Mouse (Mus musculus) T-helper 2 cell (primary cell): ENCODE results near the gene Fermt2.

Experiments used
- in situ Hi-C: fragments of 300-600 bp; cut with MboI, MseI; formaldehyde crosslinking; loops from one replicate; pipeline ENCODE4 v1.15.1; 2025; ENCODE audit warnings: high pct_unique_total_duplicates

Gene Fermt2

DNA sequence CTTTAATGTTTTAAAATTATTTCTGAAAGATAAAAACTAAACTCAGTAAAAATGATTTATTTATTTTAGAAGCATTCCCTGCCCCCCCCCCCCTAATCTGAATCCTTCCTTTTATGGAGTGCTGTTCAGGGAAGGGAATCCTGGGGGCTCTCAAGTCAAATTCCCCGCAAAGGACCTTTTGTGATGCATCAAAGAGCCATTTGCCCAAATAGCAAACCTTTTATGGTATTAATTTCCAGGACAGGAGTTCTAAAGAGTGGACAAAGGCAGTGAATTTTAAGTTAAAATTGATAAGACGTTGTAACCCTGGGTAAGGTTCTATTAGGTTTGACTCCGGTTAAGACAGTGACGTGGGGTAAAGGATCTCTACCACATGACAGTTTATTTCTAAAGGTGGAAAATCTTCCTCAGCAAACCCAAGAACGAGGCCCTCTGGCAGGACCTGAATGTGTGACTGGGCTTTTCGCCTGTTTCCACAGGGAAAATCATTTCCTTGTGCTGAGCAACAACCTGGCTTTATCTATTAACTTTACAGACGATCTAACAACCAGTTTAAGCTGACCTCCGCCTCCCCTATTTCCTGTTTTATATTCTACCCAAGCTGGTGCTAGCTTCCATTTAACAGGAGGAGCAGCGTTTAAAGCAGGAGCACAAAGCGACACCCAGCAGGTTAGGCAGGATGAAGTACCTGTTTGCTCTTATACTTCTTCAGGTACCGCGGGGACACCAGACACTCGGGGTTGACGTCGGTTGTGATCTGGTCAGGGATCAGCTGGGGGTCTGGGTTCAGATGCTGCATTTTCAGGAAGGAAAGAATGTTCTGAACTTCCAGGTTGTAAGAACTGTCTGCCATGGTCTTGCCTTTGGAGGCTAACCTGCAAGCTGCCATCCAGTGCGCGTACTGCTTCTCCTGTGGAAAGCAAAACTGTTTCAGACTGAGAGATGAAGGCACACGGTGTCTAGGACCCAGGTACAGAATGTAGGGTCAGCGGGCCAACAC lies 65.6 kb downstream of the Fermt2 start:
- in situ Hi-C loops: no loop called here

DNA sequence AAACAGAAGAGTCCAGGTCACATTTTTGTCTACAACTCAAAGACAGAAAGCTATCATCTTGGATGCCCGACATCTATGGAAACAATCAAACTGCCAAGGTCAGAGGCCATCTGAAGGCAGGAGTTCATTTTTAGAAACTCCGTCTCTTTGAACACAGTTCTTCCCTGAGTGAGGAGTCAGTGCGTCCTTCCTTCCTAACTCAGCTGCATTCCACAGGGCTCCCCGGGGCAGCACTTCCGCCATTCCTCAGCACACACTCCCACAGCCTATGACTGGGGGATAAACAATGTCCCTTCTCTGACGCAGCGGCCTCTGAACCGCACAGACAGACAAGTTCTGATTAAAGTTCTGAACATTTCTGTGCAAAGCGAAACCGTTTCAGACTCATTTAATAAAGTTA lies 66.3 kb downstream of the Fermt2 start:
- in situ Hi-C loops: no loop called here

DNA sequence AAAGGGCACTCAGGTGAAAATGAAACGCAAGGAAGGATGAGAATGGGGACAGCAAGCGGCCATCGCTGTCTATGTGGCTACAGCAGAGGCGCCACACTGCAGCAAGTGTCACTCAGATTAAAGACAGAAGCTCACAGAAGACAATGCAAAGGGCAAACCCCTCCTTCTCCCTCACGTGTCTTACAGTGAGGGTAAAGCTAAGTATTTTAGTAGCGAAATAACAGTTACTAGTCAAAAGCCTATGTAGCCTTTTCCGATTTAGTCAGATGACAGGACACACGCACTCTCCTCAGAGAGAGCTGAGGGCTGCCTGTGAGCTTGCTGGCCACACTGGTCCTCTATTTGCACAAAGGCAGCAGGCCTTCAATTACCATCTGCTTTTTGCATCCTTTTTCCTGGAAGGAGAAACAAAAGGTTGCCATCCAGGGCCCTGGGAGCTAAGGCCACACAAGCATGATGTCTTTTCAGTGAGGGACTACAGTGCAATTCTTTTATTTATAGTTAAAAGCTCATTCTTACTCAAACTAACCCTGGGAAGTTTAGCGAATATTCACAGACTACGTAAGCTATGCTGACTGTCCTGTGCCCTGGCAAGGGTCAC lies 66.9 kb downstream of the Fermt2 start:
- in situ Hi-C loops: no loop called here

DNA sequence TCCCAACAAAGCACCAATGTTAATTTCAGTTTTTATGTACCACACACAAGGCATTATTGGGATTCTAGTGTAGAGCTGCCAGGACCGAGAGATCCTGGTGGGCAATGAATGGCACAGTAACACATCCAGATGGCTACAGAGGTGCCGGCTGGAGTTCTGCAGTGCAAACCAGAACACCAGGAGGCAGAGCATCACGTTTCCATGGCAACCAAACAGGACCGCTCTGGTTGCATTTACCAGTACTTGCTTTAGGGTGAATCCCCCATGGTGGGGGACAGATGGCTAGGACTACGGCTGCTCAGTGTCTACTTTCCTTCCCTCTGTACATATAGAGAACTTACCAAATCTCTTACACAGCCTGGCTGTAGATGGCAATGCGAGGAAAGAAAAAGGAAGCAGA lies 67.5 kb downstream of the Fermt2 start:
- in situ Hi-C loops: no loop called here

DNA sequence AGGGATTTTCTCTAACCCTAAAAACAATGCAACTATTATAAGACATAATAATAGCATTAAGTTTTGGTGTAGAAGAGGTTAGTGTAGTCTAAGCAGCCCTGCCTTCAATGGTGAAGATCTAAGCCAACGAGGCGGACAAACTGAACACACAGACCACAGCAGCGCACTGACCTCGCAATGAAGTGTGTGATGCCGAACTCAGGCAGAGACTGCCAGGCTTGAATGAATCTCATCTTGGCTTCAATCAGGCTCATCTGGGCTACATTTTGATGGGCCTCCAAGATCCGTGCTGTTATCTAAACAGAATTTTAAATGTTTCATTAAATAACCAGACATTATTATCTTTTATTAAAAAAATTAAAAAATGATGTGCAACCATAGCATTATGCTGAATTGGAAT lies 68.0 kb downstream of the Fermt2 start:
- in situ Hi-C loops: no loop called here

DNA sequence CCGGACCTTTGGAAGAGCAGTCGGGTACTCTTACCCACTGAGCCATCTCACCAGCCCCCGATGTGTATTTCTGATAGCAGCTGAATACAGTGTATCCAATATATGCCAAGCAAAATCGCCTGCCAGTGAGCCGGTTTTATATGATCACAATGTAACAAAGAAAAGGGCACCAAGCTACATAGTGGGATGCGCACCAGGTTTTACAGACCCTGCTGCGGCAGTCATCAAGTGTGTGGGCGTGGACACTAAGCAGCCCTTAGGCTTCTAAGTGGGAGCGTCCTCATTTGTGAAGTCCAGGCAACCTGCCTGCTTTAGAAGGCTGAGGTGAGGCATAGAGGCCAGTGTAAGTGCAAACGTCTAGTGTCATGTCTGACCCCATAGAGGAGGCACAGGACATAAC lies 69.4 kb downstream of the Fermt2 start:
- in situ Hi-C loops: no loop called here

DNA sequence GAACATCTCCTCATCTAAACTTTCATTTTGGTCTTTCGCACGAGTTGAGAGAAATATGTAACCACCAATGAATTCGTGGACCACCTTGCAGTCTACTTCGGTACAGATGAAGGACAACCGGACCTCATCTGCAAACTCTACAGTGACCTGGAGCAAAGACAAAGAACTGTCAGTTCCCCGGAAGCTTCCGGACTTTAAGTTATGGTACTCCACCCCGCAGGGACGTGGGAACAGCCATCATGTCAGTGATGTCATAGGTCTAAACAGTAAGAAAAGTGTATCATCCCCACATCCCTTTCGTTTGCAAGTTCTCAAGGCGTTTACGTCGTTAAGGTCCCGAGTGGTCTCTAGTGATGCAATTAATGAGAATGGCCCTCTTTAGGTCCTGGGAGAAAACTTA lies 70.0 kb downstream of the Fermt2 start:
- in situ Hi-C loops: no loop called here

DNA sequence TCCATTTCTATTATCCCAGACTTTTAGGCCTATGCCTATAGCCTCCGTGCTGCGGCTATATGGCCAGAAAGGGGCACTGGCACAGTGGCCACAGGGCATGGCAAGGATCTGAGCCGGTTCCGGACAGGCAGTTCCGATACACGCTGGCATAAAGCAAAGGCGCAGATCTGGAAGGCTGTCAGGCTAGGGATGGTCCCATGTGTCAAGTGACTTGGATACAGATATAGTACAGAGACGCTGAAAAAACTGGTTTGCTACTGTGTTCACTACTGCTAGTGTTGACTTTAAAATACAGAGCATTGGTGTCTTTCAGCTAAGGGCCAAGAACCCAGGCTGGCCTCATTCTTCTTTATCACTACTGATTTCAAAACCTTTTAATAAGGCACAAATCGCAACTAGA lies 72.9 kb downstream of the Fermt2 start:
- in situ Hi-C loops: no loop called here

DNA sequence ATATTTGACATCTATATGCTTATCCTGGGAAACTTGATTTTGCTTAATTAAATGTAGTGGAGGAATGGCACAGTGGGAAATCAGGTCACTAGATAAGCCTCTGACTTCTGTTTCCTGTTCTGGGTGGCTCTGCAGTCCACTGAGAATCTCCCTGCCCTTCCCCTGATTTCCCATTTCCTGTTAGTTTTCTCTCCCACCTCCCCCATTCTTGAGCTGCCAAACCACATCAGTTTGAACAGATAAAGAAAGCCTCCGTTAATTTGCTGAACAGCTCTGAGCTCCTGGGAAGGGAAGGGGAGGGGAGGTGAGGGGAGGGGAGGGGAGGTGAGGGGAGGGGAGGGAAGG lies 73.4 kb downstream of the Fermt2 start:
- in situ Hi-C loops: no loop called here

DNA sequence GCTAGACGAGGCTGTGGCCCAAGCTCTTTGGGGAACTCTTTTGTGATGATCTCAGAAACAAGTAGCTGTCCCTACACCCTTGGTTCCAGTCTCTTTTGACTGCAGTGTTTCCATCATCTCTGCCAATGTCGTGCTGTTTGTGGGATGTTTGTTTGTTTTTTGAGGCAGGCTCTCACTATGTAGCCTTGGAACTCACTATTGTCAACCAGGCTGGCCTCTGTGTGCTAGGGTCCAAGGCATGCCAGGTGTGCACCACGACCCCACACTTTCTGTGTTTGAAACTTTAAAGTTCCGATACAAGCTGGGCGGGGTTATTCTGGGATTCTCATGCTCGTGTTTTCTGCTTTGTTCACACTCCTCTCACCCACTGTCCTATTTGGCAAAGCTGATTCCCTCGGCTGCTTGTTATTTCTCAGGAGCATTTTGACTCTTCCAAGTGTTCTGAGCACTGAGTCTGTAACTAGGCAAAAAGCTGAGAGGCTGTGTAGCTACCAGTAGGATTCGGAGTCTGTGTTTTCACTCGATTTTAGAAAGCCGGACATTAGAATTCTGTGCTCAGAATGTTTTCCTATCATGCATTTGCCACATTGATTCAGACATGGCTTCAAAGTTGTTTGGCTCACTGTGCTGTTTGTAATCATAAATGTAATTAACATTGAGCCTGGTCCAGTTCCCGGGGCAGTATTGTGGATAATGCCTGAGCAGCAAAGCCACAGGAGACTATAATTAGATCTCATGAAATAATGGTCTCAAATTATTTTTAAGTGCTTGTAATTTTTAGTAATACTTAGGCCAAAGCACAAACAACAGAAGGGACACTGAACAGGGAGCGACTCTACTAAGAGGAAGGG lies 74.0 kb downstream of the Fermt2 start:
- in situ Hi-C loops: no loop called here

DNA sequence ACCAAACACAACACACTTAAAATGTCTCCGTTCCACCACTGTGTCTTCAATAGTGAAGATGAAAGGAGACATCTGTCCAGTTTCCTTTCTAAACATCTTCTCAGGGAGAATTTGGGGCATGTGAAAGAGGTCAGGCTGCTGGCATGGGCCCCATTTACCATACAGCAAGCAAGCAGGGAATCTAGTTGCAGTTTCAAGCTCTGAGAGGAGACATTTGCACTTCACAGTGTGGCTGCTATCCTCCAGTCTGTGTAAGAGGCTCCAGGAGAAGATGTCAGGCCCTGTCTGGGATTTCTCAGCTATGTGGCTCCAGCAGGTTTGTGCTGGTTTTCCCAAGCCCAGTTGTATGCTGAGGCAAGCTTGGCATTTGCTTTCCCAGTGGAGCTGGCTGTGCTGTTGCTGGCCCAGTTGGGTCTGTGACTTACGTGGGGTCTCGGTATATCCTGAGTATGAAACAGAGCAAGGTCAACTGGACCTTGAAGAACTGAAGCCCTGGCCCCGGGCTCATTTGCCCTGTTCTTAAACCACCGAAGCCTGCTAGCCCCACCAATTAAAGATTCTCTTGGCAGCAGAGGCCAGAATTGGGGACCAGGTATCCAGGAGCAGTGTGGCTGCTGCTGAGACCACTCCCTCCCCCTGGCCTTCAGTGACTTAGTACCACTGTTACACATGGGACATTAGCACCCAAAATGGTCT lies 76.2 kb downstream of the Fermt2 start:
- in situ Hi-C loops: no loop called here

DNA sequence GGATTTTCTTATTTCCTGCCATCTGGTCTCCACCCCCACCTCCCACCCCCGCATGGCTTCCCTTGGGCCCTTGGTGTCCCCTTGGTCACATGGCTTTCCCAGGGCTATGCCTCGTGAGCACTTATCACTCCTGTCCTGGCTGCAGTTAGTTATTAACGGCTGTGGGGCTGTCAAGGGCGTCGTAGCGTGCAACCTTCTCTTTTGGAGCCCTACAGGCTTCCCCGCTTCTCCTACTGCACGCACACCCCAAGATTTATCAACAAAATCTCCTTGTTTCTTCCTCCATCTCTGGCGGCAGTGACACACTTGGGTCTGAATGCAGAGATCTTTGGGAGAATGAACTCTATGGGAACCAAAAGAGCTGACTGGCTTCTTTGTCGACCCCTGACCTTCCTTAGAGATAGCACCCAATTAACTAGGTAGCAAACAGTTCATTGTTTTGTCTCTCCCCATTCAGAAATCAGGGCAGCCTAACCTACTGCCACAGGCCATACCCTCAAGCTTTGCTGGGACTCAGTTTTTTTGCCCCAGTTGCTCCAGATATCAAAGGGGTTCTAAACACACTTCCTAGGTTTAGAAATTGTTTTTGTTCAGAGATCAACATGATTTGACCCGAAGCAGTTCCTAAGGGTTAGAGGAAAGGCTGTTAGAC lies 76.9 kb downstream of the Fermt2 start:
- in situ Hi-C loops: no loop called here

DNA sequence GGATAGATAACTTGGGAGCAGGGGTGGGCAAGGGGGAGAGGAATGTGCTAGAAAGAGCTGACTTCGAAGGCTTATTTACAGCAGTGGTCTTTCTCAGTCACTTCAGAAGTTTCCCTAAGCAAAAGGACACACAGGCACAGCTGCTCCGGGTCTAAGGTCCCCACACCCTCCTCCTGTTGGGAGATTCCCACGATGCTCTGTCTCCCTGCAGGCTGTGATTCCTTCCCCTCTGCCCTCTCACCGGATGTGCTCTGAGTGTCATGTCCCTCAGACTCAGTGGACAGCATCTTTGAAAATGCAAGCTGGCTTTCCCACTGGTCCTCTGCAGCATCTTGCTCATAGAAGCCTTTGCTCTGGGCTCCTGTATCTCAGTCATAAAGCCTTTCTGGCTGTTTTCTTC lies 77.8 kb downstream of the Fermt2 start:
- in situ Hi-C loops: no loop called here

DNA sequence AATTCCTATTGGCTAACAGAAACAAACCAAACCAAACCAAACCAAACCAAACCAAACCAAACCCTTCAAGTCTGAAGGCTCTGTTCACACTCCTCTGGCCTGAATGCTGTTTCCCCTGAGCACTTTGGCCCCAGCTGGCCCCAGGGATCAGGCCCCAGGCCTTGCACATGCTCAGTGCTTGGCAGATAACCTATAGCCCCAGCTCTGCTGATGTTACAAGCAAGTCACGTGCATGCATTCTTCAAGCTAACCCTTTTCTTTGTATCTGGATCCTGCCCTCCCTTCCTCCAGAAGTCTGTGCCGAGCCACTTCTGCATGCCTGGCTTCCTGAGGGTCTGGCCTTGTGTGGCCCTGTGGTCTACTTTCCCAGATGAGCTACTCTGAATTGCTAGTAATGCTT lies 78.8 kb downstream of the Fermt2 start:
- in situ Hi-C loops: no loop called here

DNA sequence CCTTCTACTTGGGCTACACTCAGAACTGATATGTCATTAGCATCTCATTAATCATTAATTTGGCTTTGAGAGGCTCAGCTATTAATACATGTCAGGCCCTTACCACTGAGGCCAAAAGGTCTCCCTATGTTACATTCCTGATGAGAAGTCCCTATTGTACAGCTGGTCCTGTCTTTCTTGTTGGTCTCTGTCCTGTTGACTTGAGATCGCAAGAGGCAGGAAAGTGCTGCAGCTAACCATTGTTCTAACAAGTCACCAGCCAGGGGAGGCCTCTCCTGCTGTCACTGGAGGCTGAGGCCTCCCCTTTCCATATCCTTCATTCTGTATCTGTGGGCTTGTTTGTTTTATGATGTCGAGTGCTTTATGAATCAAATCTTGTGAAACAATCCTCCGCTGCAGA lies 83.1 kb downstream of the Fermt2 start:
- in situ Hi-C loops: no loop called here

DNA sequence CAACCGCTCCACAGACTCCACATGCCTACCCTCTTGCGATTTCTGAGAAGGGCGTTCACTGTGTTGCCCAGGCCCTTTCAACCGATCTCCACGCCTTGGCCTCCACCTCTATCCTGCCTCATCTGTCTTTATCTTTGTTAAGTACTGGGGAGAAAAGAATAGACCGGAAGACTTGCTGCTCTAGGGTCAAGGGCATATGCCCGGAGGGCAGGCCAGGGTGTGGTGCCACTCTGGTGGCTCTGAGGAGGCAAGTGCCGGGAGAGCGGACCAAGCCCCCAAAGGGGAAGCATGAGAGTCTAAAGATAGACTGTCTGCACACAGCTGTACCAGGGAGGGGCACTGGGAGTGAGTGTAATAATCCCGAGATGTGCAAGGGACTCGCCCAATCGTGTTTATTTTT lies 84.5 kb downstream of the Fermt2 start:
- in situ Hi-C loops: no loop called here

DNA sequence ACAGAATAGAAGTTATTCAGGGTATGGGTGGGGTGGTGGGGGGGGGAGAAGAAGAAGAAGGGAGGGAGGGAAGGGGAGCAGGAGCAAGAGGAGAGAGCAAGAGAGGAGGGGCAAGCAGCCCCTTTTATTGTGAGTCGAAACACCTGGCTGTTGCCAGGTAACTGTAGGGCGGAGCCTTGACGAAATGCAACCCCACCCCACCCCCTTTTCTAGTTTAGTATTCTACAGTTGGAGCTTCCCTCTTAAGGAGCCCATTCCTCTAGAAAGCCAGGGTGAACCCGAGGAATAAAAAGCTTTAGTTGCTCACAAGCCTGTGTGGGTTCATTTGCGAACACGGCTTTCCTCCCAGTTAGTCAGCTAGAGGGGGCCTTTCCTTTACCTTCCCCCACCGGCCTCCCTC lies 85.0 kb downstream of the Fermt2 start:
- in situ Hi-C loops: no loop called here

DNA sequence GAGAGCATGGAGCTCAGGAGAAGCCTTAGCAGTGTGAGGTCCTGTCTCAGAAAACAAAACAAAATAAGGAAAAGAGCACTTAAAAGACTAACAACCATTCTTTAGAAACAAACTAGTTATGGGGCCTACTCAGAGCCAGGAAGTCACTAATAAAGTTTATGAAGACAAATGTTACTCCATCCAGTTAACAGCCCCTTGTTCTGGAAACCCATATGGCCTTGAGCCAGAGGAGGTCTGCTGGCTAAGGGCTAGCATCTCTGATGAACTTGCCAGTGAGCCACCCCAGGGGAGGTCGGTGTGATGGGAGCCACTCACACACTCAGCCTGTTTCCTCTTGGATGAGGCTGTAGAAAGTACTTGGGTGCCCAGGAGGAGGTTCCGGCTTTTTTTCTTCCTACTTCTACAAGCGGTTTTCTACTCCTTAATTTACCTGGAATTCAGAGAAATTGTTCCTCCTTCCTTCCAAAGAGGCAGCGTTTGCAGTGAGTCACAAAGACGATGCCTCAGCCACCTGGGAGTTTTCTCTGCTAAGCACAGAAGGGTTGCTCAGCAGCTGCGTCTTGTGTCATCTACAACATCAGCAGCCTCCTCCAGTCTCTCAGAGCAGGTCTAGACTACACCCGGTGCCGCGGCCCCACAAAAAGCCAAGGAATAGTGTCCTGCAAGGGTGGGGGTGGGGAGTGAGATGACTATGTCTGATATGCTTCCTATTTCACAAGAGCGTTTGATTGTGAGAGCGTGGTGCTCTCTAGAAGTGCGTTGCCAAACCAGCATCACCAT lies 86.9 kb downstream of the Fermt2 start:
- in situ Hi-C loops: no loop called here

DNA sequence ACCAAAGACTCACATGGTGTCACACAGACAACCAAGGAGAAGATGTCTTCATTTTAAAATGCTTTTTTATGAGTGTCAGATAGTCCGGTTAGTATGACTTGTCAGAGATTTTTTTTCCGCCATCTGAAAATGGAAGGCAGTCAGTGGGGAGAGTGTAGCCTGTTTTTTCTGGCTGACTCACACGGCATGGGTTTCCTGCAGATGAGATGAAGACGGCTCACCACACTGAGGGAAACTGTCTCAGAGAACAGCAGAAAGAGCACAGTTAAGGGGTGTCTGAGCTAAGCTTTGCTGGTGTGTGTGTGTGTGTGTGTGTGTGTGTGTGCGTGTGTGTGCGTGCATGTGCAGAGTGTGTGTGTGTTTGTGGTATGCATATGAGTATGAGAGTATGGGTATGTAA lies 88.6 kb downstream of the Fermt2 start:
- in situ Hi-C loops: no loop called here

DNA sequence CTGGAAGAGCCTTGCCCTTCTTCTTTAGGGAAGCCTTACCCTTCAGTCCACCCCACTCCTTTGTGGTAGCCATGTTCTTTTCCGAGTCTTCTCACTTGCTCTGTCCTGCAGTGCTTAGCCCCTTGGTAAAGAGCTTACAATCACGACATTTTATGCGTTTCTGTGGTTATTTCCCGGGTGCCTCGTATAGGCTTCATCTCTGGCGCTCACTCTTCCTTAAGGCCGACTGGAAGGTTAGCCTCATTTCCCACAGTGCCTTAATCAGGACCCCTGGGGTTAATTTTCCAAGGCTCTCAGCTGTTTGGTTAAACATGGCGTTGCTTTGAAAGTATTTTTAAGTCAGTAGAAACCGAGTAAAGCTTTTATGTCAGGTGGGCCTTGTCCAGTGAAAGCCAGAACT lies 90.5 kb downstream of the Fermt2 start:
- in situ Hi-C loops: no loop called here

DNA sequence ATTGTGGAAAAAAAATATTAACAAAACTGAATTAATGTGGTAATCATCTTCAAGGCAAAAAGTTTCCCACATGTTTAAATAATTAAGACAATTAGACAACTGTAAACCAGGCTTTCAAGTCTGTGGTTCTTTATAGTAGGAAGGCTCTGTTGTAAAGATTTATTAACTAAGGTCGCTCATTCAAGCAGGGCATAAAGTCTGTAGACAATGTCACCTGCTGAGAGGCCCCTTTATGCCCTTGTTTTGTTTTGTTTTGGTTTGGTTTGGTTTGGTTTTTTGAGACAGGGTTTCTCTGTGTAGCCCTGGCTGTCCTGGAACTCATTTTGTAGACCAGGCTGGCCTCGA lies 91.0 kb downstream of the Fermt2 start:
- in situ Hi-C loops: no loop called here
